In genomic region chr12:82179626-82180025, GRCm38 (mm10) we compare ENCODE assay signal across 13 mouse cellular contexts.
"Had no signal": no experiment of that assay in that cellular context is flagged by ENCODE, and none has a peak within 500 bp of the region (broad histone marks: within the 10 kb centered on the region; RNA-seq: fewer than 3 reads in every experiment).

No protein-coding gene starts in this region.

- DNase-seq: kidney, adult 8-10 months; kidney, postnatal 25 days; layer of hippocampus, postnatal 36 days; lung, embryonic 14.5 days; lung, postnatal 10 days; lung, postnatal 4 days; right cerebral cortex, adult 18-20 months; right cerebral cortex, postnatal 4 days; thymus, adult 18-20 months; thymus, postnatal 14 days had no signal

- H3K27me3 ChIP-seq: limb, embryonic 15.5 days; liver, embryonic 12.5 days; midbrain, embryonic 12.5 days had no signal
